Mouse (Mus musculus): Measurements from ENCODE around the gene 2310002L09Rik.
"Not testable (repeated sequence)": the region's sequence is repeated elsewhere in the genome, so short reads cannot be mapped to it uniquely, and the experiment has no call there.

The 2310002L09Rik gene

DNA sequence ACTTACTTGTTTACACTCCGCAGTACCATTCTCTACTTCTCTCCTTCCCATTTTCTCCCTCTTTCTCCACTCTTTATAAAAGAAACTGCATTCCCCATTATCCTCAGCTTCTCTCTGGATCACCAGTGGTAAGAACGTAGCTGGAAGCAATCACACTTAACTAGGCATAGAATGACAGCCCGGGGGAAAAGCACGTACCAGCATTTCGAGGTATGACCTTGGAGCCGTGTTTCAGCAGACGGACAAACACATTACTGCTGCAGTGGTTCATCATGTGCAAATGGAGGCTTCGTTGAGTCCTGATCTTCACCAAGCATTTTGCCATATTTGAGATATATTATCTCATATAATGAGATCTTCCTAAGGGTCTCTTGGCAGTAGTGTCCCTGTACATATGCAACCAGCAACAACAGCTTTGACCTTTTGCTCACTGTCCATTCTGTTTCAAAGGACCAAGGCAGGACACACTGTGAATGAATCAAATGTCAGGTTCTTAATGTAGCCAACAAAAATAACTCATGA lies at the start of gene 2310002L09Rik:
TSS of gene 2310002L09Rik (minus strand) at position 472 of the 522 bp plus-strand sequence.
- DNase-seq: no peak

GRCm38 (mm10) chr4:73980454-73980853 lies 29.8 kb upstream of the 2310002L09Rik start:
- DNase-seq: no peak

DNA sequence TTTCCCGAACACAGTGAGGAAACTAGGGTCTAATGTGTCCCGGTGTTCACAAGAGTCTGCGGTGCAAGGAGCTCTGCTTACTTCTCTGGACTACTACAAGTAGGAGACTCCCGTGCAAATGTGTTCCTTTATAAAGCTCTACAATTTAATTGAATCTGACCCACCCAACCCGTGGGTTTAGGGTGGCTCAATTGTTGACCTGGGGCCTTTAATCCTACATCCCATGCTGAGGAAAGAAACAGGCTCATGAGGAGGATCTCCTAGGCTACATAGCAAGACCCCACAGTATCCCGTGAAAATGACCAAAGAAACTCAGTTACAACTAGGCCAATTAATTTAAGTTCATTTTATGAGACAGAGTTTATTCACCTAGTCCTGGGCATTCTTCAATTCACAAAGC lies 30.0 kb downstream of the 2310002L09Rik start, which contains the start of gene Gm11756:
TSS of gene Gm11756 (minus strand) at position 101 of the 400 bp plus-strand sequence.
- not testable (repeated sequence) for DNase-seq

DNA sequence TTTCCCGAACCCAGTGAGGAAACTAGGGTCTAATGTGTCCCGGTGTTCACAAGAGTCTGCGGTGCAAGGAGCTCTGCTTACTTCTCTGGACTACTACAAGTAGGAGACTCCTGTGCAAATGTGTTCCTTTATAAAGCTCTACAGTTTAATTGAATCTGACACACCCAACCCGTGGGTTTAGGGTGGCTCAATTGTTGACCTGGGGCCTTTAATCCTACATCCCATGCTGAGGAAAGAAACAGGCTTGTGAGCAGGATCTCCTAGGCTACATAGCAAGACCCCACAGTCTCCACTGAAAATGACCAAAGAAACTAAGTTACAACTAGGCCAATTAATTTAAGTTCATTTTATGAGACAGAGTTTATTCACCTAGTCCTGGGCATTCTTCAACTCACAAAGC lies 44.8 kb downstream of the 2310002L09Rik start, which contains the start of gene Gm13871:
TSS of gene Gm13871 (minus strand) at position 101 of the 400 bp plus-strand sequence.
- DNase-seq: not testable (repeated sequence)

GRCm38 (mm10) chr4:73891012-73891411 lies 59.6 kb downstream of the 2310002L09Rik start, which contains the start of gene Gm11757:
Gene Gm11757, minus strand, starts transcription at chr4:73891112.
- not testable (repeated sequence) for DNase-seq

Measured in retina, postnatal 1 day (tissue).